Mouse (Mus musculus): Measurements from ENCODE around the gene Upf1.
A peak's percentile ranks its signal among the peaks of the same experiment; 100 is the strongest.

Gene Upf1

DNA sequence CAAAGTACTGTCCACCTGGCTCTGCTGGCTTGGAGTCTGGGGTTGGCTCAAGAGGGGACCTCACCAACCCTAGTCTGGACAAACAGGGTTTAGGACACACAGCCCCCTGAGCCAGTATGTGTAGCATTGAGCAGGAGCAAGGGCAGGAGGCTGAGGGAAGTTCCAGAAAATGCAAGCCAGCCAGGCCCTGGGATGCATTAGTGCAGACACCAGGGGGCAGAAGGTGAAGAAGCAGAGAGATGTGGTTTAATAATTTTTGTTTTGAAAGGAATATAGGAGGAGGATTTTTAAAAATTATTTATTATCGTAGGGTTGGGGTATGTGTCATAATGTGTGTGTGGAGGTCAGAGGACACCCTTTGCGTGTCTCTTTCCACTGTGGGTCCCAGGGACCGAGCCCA, 29.4 kb downstream of the Upf1 start:
- DNase-seq (ENCODE audit: low read depth), result peak; percentile 31

DNA sequence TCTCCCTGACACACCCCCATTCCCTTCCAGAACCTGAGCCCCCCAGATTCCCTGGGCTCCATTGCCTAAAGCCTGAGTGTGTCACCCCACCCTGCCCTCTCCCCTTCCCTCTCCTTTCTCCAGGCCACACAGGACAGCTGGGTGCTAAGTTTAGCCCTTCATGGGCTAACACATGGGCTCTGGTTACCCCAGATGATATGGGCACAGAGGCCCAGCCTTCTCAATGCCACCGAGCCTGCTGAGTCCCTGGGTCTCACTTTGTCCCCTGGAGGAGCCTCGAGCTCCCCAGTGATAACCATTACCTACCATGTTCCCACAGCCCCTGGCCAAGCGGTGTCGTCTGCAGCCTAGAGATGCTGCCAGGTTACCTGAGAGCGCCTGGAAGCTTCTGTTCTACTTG, 35.2 kb downstream of the Upf1 start:
- DNase-seq (ENCODE audit: low read depth), result no peak

DNA sequence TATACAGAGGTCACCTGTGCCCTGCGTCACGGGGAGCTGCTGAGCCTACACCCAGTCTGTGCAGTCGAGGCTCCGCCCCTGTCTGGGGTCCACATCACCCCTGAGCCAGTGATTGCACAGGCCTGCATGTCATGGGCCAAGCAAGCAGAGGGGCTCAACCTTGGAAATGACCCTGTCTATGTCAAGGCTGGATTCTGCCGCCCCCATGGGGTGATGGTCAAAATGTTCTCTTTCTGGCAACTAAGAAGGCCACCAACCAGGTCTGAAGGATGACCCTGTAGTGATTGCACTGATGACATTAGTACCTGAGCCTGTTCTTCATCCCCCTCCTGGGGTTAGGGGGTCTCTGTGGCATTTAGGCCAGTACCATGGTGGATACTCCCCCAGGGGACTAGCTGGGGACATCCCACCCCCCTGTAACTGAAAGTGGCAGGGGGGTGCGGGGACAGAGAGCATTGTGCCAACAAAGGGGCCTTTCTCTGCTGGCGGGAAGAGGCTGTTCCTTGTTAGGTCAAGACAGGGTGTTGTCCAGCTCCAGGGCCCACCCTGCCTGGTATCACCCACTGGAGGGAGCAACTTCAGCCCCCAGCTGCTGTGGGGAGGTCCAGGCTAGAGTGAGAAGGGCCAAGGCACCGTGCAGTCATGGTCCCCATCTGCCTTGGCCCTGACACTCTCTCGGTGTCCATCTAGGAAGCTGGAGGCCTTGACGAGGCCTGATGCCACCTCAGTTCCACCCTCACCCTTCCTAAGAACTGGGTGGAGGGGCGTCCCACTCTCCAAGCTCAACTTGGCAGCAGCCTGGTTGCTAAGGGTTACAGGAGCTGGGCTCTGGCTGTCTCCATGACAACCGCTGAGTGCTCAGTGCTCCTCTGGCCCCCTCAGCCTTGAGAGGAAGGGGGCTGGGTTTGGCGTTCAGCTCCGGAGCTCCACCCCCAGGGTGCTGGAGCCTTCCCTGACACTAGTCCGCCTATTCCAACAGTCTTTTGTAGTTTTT, 36.3 kb downstream of the Upf1 start:
- no peak for DNase-seq (ENCODE audit: low read depth)

DNA sequence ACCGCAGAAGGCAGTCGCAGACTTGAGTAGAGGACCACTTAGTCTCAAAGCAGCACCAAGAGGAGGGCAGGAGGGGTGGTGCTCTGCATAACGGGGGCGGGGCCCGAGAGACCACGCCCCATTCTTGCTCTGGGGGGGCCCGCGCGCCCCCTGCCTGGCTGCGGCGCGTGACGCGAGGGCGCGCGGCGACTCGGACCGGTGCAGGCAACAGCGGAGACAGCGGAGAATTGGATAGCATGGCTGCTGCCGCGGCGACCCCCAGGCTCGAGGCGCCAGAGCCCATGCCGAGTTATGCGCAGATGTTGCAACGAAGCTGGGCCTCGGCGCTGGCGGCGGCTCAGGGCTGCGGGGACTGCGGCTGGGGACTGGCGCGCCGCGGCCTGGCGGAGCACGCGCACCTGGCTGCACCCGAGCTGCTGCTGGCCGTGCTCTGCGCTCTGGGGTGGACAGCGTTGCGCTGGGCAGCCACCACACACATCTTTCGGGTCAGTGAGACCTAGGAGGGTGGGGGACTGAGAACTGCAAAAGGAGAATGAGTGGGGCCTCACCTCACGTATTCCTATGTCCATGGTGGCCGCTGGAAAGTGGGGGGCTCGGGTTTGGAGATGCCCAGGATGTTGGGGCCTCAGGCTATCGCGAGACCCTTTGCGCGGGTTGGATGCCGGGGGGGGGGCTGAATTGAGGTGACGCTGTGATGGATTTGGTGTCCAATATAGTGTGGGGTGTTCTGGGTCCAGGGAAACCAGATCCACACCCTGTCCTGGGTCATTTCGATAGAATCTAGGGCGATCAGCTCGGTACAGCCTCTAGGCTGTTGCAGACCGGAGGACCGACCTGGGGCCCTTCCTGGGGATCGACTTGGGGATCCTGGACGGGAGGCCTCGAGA, 37.2 kb downstream of the Upf1 start, which contains the start of gene Cers1:
TSS of gene Cers1 (plus strand) at position 152 of the 887 bp plus-strand sequence.
- no peak for DNase-seq (ENCODE audit: low read depth)

DNA sequence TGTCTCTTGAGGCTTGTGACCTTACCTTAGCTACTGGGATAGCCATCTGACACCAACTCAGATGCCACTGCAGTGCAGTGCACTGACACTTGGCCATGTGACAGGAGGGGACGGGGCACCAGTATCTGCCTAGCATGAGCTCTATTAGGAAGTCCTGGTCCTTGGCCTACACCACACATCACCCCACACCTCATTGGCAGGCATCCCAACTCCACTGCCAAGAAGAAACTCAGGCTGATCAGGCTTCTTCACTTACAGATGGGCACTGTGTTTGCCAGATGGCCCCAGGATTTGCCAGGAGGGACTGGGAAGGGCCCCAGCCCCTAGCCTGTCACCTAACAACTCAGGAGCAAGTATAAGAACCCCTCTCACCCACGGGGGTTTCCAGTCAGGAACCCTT, 39.7 kb downstream of the Upf1 start:
- peak; percentile 18 for DNase-seq (ENCODE audit: low read depth)

DNA sequence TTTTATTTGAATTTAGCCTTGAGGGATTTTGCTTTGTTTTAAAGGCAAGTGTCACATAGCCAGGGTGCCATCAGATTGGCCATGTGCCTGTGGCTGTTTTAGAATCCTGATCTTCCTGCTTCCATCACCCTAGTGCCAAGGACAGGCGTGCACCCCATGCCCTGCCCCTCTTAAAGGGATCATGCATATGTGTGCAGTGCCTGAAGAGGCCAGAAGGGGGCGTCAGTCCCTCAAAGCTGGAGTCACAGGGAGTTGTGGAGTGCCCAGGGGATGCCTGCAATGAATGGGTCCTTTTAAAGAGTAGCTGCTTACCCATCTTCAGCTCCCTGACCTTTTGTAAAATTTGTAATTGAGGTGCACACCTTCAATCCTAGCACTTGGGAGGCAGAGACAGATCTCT, 43.8 kb downstream of the Upf1 start:
- peak; percentile 42 for DNase-seq (ENCODE audit: low read depth)

DNA sequence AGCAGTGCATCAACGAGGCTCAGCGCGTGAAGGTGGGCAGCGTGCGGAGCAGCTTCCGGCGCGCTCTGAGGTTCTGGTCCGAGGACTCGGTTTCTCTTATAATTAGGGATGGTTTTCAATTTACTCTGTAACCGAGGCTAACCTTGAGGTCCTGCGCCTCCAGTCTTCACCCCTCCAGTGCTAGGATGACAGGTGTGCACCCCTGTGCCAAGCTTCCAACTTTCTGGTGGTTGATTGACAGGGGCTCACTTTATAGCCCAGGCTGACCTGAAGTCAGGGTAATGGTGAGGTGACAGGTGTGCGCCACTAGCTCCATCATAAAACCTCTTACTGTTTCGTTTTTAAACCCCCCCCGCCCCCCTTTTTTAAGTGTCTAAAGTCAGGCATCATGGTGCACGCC, 50.2 kb downstream of the Upf1 start:
- DNase-seq (ENCODE audit: low read depth), result no peak

DNA sequence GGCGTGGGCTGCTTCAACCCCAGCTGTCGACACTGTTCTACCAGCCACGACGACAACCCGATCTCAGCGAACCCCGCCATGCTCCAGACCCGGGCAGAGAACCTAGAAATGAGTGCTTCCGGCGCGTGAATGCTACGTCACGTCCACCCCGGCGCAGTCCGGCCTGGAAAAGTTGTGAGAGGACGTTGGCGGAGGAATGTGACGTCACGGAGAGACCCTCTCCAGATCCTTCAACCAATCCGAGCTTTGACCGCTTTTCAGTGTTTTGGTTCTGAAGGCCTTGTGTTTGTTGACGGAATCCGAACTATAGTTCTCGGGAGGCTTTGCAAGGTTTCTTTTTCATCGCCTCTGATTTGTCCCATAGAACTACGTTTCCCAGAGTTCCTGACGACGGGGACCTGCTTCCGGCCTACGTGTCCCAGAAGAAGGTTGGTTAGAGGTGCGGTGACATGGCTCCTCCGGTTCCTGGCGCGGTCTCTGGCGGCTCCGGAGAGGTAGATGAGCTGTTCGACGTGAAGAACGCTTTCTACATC, 50.7 kb downstream of the Upf1 start, which contains the start of the genes Ddx49 and Cope:
TSS of gene Ddx49 (minus strand) at position 132 of the 533 bp plus-strand sequence.
TSS of gene Cope (plus strand) at position 161 of the 533 bp plus-strand sequence.
- peak; percentile 97 for DNase-seq (ENCODE audit: low read depth)

DNA sequence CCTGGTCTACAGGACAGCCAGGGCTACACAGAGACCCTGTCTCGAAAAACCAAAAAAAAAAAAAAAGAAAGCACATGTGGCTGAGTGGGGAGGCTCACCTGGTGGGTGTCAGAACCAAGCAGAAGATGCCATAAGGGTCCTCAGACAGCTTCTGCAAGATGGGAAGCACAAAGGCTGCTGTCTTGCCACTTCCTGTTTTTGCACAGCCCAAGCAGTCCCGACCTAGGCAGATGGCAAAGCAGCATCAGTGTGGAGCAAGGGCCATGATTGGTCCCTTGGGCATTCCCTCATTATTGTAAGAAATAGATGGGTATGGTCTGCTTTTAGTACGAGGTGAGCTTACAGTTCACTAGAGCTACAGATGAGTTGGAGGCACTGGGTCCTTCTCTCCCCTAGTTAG, 52.2 kb downstream of the Upf1 start:
- DNase-seq (ENCODE audit: low read depth), result peak; percentile 33

DNA sequence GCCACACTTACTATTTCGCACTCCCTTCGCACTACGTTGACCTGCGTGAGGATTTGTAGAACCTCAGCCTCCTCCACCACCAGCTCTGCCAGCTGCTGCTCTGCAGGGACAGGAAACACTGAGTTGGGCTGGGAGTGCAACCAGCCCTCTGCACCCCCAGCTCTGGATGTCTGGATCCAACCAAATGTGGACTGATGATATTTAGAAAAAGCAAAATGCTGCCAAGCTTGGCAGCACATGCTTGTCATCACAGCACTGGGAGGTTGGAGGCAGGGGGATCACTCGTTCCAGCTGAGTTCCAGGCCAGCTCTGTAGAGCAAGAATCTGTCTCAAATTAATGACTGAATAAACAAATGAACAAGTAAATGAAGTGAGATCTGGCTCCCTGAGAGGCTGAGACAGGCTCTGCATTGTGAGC, 59.1 kb downstream of the Upf1 start:
- DNase-seq (ENCODE audit: low read depth), result no peak

DNA sequence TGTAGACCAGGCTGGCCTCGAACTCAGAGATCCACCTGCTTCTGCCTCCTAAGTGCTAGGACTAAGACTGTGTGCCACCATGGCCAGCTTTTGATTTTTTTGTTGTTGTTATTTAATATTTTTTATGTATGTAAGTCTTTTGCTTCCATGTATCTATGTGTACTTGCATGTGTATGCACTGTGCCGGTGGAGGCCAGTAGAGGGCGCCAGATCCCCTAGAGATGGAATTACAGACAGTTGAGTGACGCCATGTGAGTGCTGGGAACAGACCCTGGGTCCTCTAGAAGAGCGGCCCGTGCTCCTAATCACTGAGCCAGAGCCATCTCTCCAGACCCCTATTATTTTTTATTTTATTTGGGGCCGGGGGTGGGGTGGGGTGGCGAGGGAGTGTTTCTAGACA, 66.3 kb downstream of the Upf1 start:
- DNase-seq (ENCODE audit: low read depth), result peak; percentile 39

DNA sequence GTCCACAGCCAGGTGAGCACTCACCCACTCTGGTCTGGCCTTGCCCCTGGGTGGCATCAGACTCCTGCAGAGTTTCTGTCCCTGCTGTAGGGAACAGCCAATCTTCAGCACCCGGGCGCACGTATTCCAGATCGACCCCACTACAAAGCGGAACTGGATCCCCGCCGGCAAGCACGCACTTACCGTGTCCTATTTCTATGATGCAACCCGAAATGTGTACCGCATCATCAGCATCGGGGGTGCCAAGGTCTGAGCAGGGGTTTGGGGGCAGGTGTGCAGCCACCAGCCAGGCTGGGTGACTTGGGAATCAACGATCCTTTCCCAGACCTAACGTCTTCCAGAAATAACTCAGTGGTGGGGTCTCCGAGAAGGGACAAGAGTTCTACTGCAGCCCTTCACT, 67.8 kb downstream of the Upf1 start:
- no peak for DNase-seq (ENCODE audit: low read depth)

DNA sequence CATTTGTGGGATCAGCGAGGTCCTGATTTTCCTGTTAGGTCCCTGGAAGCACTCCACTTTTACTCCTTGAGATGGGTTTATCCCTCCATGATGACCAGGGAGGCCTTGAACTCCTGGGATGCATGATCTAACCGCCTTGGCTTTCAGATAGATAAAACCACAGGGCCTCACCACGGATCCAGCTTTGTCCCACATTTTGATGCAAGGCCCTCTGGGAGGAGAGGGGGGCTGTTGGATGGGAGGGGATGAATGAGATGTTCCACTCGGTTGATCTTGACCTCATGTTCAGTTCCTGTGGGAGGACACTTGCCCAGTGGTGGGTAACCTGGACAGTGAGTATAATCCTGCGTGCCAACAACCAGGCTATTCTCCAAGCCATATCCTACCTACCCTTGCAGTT, 68.7 kb downstream of the Upf1 start:
- DNase-seq (ENCODE audit: low read depth), result peak; percentile 42

DNA sequence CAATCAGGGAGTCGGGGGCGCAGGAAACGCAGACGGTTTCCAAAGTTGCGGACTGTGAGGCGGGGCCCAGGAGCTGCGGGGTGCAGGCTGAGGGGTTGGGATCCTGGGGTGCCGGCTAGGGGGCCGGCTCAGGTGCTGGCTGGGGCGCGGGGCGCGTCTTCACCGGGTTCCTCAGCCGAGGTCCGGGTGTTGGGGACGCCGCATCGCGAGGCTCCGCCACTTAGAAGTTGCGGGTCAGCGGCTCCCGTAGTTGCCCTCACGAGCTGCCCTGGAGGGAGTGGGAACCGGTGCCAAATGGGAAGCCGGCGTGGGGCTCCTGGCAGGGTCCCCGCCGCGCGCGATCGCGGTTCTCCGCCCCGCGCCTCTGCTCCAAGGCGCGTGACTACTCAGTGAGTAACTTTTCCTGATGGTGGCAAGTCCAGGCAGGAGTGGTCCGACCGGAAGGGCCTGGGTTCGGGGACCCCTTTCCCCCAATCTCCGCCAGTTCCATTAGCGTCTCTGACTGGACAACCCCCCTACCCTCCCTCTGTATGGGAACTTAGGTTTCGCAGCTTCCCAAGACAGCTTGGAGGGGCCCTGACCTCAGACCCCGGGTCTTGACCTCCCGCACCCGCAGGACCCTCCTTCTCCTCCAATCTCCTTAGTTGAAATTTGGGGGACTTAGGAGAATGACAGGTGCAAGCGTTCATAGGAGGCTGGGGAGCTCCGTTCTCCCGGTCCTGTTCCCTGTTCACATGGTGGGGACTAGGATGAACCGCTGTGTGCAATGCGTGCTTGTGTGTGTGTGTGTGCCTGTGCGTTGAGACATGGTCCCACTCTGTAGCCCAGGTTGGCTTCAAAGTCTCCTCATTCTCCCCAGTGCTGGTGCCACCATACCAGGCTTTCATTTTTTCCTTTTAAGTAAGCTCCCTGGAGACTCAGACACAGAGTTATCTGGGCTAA, 69.7 kb downstream of the Upf1 start:
- DNase-seq (ENCODE audit: low read depth), result peak; percentile 41

DNA sequence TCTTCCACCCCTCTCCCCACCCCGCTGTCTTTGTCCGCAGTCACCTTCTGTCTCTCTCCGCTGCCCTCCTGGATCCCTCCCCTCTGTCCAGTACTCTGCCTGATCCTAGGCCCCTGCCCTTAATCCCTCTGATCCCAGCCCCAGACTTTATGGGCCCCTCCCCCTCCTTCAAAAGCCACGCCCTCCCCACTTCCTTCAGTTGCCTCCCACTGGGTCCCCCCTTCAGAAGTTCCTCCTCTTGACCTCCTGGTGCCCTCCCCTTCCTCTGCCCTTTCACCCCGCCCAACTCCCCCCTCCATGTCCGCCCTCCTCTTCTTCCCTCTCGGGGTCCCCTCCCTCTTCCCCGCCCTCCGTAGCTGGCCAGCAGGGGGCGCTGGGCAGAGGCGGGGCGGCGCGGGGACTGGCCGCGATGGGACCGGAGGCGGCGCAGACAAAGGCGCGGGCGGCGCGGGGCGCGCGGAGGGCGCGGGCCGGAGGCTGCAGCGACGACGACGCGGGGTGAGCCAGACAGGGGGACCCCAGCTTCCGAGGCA, 70.4 kb downstream of the Upf1 start, which contains the start of gene Homer3:
TSS of gene Homer3 (plus strand) at position 225 of the 533 bp plus-strand sequence.
- DNase-seq (ENCODE audit: low read depth), result peak; percentile 97
